Mouse (Mus musculus) MEL (cell line): ENCODE results near the gene Gm49711. TPM values are rescaled to one million over a fixed set of nuclear protein-coding genes. Genes with fewer than 3 reads are reported as not detected.

Source experiments
- DNase-seq: peaks from one replicate; pipeline ENCODE4 v3.0.0; 2011; ENCODE audit warnings: low read depth, low spot score
- H3K27ac ChIP-seq: 2 replicates; pipeline ENCODE4 v1.5.1; 2012; ENCODE audit warnings: low read depth, mild to moderate bottlenecking, control low read depth, low read length, moderate library complexity; ENCODE audit not compliant: control insufficient read depth
- H3K27me3 ChIP-seq, 2 experiments: fragments of 150-350 bp in 1 of 2; sonication (generic) in 1 of 2; 2 replicates each; pipeline ENCODE4 v1.6.1; 2012; ENCODE audit warnings: low read length in 2 of 2, mild to moderate bottlenecking in 2 of 2, improper control_type of control experiment in 1 of 2, moderate library complexity in 1 of 2; ENCODE audit not compliant: insufficient read depth in 2 of 2, control insufficient read depth in 1 of 2
- H3K36me3 ChIP-seq, 2 experiments: 2 replicates each; pipeline ENCODE4 v1.6.1; 2012 to 2014; ENCODE audit warnings: low read length in 2 of 2, improper control_type of control experiment in 1 of 2, inconsistent platforms in 1 of 2, mild to moderate bottlenecking in 1 of 2; ENCODE audit not compliant: insufficient read depth in 2 of 2, control insufficient read depth in 1 of 2
- H3K4me1 ChIP-seq, 2 experiments: fragments of 150-350 bp in 1 of 2; sonication (generic) in 1 of 2; 2 replicates each; pipeline ENCODE4 v1.6.1; 2012; ENCODE audit warnings: low read length in 2 of 2, improper control_type of control experiment in 1 of 2, mild to moderate bottlenecking in 1 of 2; ENCODE audit not compliant: insufficient read depth in 2 of 2, control insufficient read depth in 1 of 2
- H3K4me3 ChIP-seq, 2 experiments: fragments of 150-350 bp in 1 of 2; sonication (generic) in 1 of 2; 2 replicates each; pipeline ENCODE4 v1.5.1; 2012; ENCODE audit warnings: low read depth in 2 of 2, low read length in 2 of 2, mild to moderate bottlenecking in 2 of 2, moderate library complexity in 2 of 2, control low read depth in 1 of 2, improper control_type of control experiment in 1 of 2; ENCODE audit not compliant: control insufficient read depth in 1 of 2, insufficient read depth in 1 of 2
- H3K79me2 ChIP-seq: 2 replicates; pipeline ENCODE4 v1.6.1; 2012; ENCODE audit warnings: mild to moderate bottlenecking, low read length, moderate library complexity; ENCODE audit not compliant: control insufficient read depth, poor library complexity, insufficient read depth
- H3K9ac ChIP-seq: 2 replicates; pipeline ENCODE4 v1.6.1; 2012; ENCODE audit warnings: low read depth, mild to moderate bottlenecking, control low read depth, low read length, moderate library complexity; ENCODE audit not compliant: control insufficient read depth, poor library complexity, severe bottlenecking
- H3K9me3 ChIP-seq: fragments of 150-350 bp; sonication (generic); replicated peaks from 2 replicates; pipeline ENCODE4 v1.6.1; 2012; ENCODE audit warnings: mild to moderate bottlenecking, low read length, improper control_type of control experiment, moderate library complexity; ENCODE audit not compliant: insufficient read depth
- BHLHE40 ChIP-seq: IDR thresholded peaks from 2 replicates; pipeline ENCODE4 v1.6.1; 2012; ENCODE audit warnings: low read depth, mild to moderate bottlenecking, inconsistent platforms, low read length, improper control_type of control experiment, borderline replicate concordance
- CTCF ChIP-seq, 3 experiments: IDR thresholded peaks in 2 of 3; conservative IDR thresholded peaks in 1 of 3; 2 replicates each; pipeline ENCODE4 v1.5.1; 2011 to 2012; ENCODE audit warnings: low read length in 3 of 3, low read depth in 2 of 3, mild to moderate bottlenecking in 2 of 3, improper control_type of control experiment in 1 of 3, inconsistent platforms in 1 of 3, mixed read lengths in 1 of 3, moderate library complexity in 1 of 3; ENCODE audit not compliant: control insufficient read depth in 1 of 3, insufficient read depth in 1 of 3, poor library complexity in 1 of 3, severe bottlenecking in 1 of 3
- EP300 ChIP-seq, 2 experiments: IDR thresholded peaks; 2 replicates each; pipeline ENCODE4 v1.6.1; 2011; ENCODE audit warnings: improper control_type of control experiment in 2 of 2, low read length in 2 of 2, low read depth in 1 of 2, mild to moderate bottlenecking in 1 of 2
- ETS1 ChIP-seq: IDR thresholded peaks from 2 replicates; pipeline ENCODE4 v1.6.1; 2012; ENCODE audit warnings: low read depth, mild to moderate bottlenecking, inconsistent platforms, low read length, improper control_type of control experiment, moderate library complexity
- HCFC1 ChIP-seq: IDR thresholded peaks from 2 replicates; pipeline ENCODE4 v1.6.1; 2012; ENCODE audit warnings: low read depth, mild to moderate bottlenecking, inconsistent platforms, low read length, improper control_type of control experiment, moderate library complexity
- MAX ChIP-seq: IDR thresholded peaks from 2 replicates; pipeline ENCODE4 v1.6.1; 2011; ENCODE audit warnings: low read length, improper control_type of control experiment
- MAZ ChIP-seq: IDR thresholded peaks from 2 replicates; pipeline ENCODE4 v1.6.1; 2012; ENCODE audit warnings: low read depth, mild to moderate bottlenecking, inconsistent platforms, low read length, improper control_type of control experiment
- MXI1 ChIP-seq: IDR thresholded peaks from 2 replicates; pipeline ENCODE4 v1.6.1; 2011; ENCODE audit warnings: mild to moderate bottlenecking, low read depth, low read length, improper control_type of control experiment
- MYB ChIP-seq: IDR thresholded peaks from 2 replicates; pipeline ENCODE4 v1.6.1; 2011; ENCODE audit warnings: mild to moderate bottlenecking, low read depth, low read length, improper control_type of control experiment
- MYC ChIP-seq: IDR thresholded peaks from 2 replicates; pipeline ENCODE4 v1.6.1; 2011; ENCODE audit warnings: low read depth, mild to moderate bottlenecking, low read length, improper control_type of control experiment, moderate library complexity
- NELFE ChIP-seq: IDR thresholded peaks from 2 replicates; pipeline ENCODE4 v1.6.1; 2011; ENCODE audit warnings: low read depth, low read length, improper control_type of control experiment
- SIN3A ChIP-seq: IDR thresholded peaks from 2 replicates; pipeline ENCODE4 v1.6.1; 2012; ENCODE audit warnings: low read length, improper control_type of control experiment, inconsistent platforms
- TAL1 ChIP-seq: IDR thresholded peaks from 2 replicates; pipeline ENCODE4 v1.6.1; 2012; ENCODE audit warnings: mild to moderate bottlenecking, inconsistent platforms, low read length, moderate library complexity, mixed read lengths
- TBP ChIP-seq: IDR thresholded peaks from 2 replicates; pipeline ENCODE4 v1.8.0; 2011; ENCODE audit warnings: low read depth, low read length, improper control_type of control experiment
- TCF12 ChIP-seq: IDR thresholded peaks from 2 replicates; pipeline ENCODE4 v1.6.1; 2014; ENCODE audit warnings: low read depth, mild to moderate bottlenecking, inconsistent platforms, low read length, improper control_type of control experiment, moderate library complexity
- UBTF ChIP-seq: IDR thresholded peaks from 2 replicates; pipeline ENCODE4 v1.6.1; 2012; ENCODE audit warnings: low read depth, mild to moderate bottlenecking, inconsistent platforms, low read length, improper control_type of control experiment, moderate library complexity, borderline replicate concordance; ENCODE audit not compliant: insufficient read depth
- USF2 ChIP-seq, 2 experiments: IDR thresholded peaks; 2 replicates each; pipeline ENCODE4 v1.6.1; 2011 to 2012; ENCODE audit warnings: improper control_type of control experiment in 2 of 2, low read length in 2 of 2, borderline replicate concordance in 1 of 2, inconsistent platforms in 1 of 2, low read depth in 1 of 2, mild to moderate bottlenecking in 1 of 2; ENCODE audit not compliant: insufficient read depth in 1 of 2
- ZKSCAN1 ChIP-seq: IDR thresholded peaks from 2 replicates; pipeline ENCODE4 v1.6.1; 2012; ENCODE audit warnings: low read depth, mild to moderate bottlenecking, inconsistent platforms, low read length, improper control_type of control experiment, moderate library complexity
- ZNF384 ChIP-seq: IDR thresholded peaks from 2 replicates; pipeline ENCODE4 v1.6.1; 2012; ENCODE audit warnings: low read depth, mild to moderate bottlenecking, inconsistent platforms, low read length, improper control_type of control experiment
- polyA plus RNA-seq, 2 experiments: library from polyadenylated mRNA; stranded (reverse) in 1 of 2; unstranded in 1 of 2; fragments of >175 nt in 1 of 2; fragments of >200 nt in 1 of 2; gene quantifications; 2 replicates each; pipeline versions ENCODE4 v1.2.1 to v1.2.4; 2012; ENCODE audit warnings: low replicate concordance in 2 of 2, low read depth in 1 of 2; ENCODE audit not compliant: insufficient read length in 2 of 2, insufficient read depth in 1 of 2, missing spikeins in 1 of 2
- total RNA-seq: library from RNA; depleted of rRNA; stranded (reverse); fragments of 300-350 nt; gene quantifications from 2 replicates; pipeline ENCODE4 v1.2.3, GENCODE M21; 2012

Gene Gm49711
- total and polyA plus RNA-seq, 3 experiments, result not detected

DNA sequence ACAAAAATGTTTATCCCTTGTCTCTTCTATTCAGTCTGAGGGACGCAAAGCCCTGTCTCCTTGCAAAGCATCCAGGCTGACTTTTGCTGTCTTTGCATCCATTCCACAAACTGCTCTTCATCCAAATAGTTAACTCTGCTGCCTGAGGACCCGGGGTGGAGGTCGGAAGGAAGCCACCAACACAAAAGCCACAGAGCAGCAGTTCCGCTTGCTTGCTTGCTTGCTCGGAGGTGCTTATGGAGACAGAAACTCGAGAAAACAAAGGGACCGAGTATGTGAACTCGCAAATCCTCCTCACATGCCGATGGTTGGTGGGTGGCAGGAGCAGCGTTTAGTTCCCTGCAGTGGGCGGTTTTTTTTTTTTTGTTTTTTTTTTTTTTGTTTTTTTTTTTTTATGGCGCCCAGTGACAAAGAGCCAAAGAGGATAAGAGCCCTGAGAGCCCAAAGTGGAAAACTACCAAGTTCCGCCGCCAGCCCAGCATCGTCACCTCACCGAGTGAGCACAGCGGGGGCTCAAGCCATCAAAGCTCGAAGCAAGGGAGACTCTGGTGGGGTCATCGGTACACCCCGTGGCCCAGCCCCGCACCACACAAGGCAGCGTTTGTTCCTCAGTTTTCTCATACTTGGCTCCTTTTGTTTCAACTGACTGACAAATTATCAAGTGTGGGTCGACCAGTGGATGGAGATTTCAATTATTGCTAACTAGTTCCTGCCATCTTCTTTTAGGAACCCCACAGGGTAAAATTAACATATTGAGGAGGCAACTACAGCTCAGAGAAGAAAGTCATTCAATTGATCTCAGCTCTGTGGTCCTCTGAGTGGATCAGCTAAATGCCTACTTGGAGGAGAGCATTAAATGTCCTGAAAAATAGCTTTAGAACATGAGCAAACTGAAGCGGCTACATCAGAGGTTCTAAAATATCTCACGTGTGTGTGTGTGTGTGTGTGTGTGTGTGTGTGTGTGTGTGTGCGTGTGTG is 38.7 kb upstream of the Gm49711 start:
- Histone ChIP-seq H3K79me2 (no peaks in the 10 kb centered on the region), H3K9ac (no peak overlapping the region), H3K27ac (no peak overlapping the region), H3K4me3 (no peak overlapping the region), H3K9me3 (no peaks in the 10 kb centered on the region), H3K36me3 (no peaks in the 10 kb centered on the region), H3K27me3 (peaks cover 12% of the 10 kb centered on the region in 2 experiments), H3K4me1 (no peaks in the 10 kb centered on the region)
- TF ChIP-seq NELFE, result no peak
- DNase-seq, result no peak

DNA sequence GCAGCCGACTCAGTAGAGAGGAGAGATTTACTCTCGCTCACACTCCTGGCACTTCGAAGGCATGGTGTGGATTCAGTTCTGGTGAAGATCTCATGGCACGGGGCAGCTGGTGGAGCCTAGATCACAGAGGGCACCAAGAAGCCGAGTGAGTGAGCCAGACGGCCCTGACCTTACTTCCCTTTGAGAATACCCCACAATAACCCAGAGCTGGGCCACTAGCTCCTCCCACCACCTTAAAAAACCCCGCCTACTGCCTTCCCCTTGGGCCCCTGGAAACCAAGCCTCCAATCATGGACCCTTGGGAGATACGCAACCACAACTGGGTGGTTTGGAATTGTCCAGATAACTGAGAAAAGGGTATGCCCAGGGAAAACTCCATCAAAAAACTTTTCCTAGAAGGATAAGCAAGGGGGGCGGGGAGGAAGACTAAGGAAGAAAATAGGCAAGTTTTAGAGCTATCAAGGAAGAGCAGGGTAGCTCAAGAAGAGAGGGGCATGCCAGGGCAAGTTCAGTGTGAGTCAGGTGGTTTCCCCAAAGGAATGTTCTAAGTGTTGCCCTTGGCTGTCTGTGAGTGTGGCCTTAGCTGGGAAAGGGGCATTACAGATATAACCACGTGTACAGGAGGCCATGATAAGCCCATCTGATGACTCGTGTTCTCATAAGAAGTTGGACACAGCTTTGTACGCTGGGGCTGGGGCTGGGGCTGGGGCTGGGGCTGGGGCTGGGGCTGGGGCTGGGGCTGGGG is 36.3 kb upstream of the Gm49711 start:
- peak; percentile 4 for DNase-seq
- TF ChIP-seq TBP, result no peak
- TF ChIP-seq MYB, result no peak
- no peak for TF ChIP-seq ZKSCAN1
- TF ChIP-seq HCFC1, result no peak
- TF ChIP-seq MXI1, result no peak
- TF ChIP-seq SIN3A, result no peak
- TF ChIP-seq CTCF (IDR thresholded peaks at IDR 0.05 in 2 of 3, conservative IDR thresholded peaks at IDR 0.05 in 1 of 3; ENCODE audit: control insufficient read depth in 1 of 3, insufficient read depth in 1 of 3, low read depth in 2 of 3, low read length in 3 of 3, poor library complexity in 1 of 3, severe bottlenecking in 1 of 3), result no peak
- no peak for TF ChIP-seq EP300 (IDR thresholded peaks at IDR 0.05; ENCODE audit: low read depth in 1 of 2, low read length in 2 of 2)
- no peak for TF ChIP-seq TAL1
- no peak for TF ChIP-seq UBTF
- TF ChIP-seq ETS1, result no peak
- TF ChIP-seq MAZ, result no peak
- no peak for TF ChIP-seq USF2 (IDR thresholded peaks at IDR 0.05; ENCODE audit: borderline replicate concordance in 1 of 2, insufficient read depth in 1 of 2, low read depth in 1 of 2, low read length in 2 of 2)
- no peak for TF ChIP-seq MYC
- TF ChIP-seq BHLHE40, result no peak
- no peak for TF ChIP-seq MAX
- no peak for TF ChIP-seq TCF12
- TF ChIP-seq ZNF384, result no peak
- Histone ChIP-seq H3K79me2 (no peaks in the 10 kb centered on the region), H3K4me3 (no peak overlapping the region), H3K9ac (no peak overlapping the region), H3K9me3 (no peaks in the 10 kb centered on the region), H3K4me1 (no peaks in the 10 kb centered on the region), H3K27me3 (peaks cover 22 to 25% of the 10 kb centered on the region in 2 experiments), H3K36me3 (no peaks in the 10 kb centered on the region), H3K27ac (no peak overlapping the region)
